ENCODE assay signal across 8 mouse cellular contexts in the genomic region with DNA sequence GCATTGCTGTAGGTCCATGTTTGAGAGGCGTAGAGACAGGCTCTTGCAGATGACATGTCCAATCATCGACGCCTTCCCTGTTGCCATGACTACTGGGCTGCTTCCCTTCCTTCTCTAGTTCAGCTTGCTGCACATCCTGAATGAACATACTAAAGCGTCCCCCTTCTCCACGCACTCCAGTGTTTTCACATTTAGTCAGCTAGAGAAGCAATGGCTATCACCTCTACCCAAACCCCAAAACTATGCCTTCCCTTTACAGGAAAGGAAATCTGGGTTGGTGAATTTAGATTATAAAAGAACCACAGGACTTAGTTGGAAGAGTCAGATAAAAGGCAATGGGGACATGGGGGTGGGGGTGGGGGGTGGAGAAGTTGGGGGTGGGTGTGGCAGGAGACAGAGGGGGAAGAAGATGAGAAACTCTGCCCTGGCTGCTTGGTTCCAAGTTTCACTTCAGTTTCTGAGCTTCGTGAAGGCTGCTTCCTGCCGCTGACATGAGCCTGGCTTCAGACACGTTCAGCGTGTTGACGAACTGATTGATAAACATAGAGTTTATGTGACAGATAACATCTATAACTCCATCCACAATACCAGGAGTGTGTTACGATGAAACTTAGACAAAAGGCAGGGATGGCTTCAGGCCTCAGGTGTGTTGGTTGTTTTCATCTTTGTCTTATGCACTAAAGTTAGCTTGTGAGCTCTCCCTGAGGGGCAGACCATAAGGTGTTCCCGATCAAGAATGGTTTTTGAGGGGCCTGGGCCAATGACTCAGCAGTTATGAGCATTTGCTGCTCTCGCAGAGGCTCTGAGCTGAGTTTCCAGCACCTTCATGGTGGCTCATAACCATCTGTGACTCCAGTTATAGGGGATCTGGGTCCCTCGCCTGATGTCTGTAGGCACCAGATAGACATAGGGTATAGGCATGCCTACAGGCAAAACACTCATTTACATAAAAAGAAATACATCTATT. TPM values are rescaled to one million over a fixed set of nuclear protein-coding genes. Genes with fewer than 3 reads are reported as not detected.
DNase-seq lines count a peak whose midpoint lies in the region; ATAC-seq lines count a peak whose summit lies in the region.

No protein-coding gene starts in this region.

- ATAC-seq in kidney, embryonic 15.5 days (replicated peaks; ENCODE audit: low FRiP score), result peak; percentile 40; the same call in 1 of the 2 replicates
- peak; percentile 51 for ATAC-seq in heart, embryonic 16.5 days (replicated peaks; ENCODE audit: extremely low read depth, insufficient read depth, low FRiP score)

- no peak for DNase-seq in kidney, adult 18-20 months
- peak; percentile 63 for DNase-seq in embryo, embryonic 10.5 days (ENCODE audit: low spot score)
- peak; percentile 51 to 66 for DNase-seq in left cerebral cortex, adult 18-20 months (ENCODE audit: low spot score in 2 of 2)
- peak; percentile 72 for DNase-seq in lung, postnatal 36 days
- peak; percentile 72 for DNase-seq in right cerebral cortex, postnatal 14 days
- no peak for DNase-seq in adipocyte (ENCODE audit: low spot score)

- H3K9ac ChIP-seq in kidney, embryonic 15.5 days, result no peak overlapping the region
- 0 out of 2 replicates have a peak overlapping the region, but pooled peaks have one; percentile 22 for H3K9ac ChIP-seq in heart, embryonic 16.5 days (ENCODE audit: low read length)

- no peak overlapping the region for H3K4me3 ChIP-seq in kidney, embryonic 15.5 days (replicated peaks)
- H3K4me3 ChIP-seq in heart, embryonic 16.5 days (ENCODE audit: low read length), result no peak overlapping the region

- peaks cover 27% of the 10 kb centered on the region for H3K4me1 ChIP-seq in kidney, embryonic 15.5 days
- peaks cover 47% of the 10 kb centered on the region for H3K4me1 ChIP-seq in heart, embryonic 16.5 days (ENCODE audit: control insufficient read depth, insufficient read depth, low read length)

- WGBS in kidney, embryonic 15.5 days, result 70% methylated on average over 14 of the region's 14 CpGs
- WGBS in heart, embryonic 16.5 days, result 34% methylated on average over 14 of the region's 14 CpGs

- no peak overlapping the region for H3K4me2 ChIP-seq in kidney, embryonic 15.5 days
- H3K4me2 ChIP-seq in heart, embryonic 16.5 days (ENCODE audit: low read depth, low read length), result peak overlapping the region; percentile 20; the same call in 1 of the 2 replicates

- no peak overlapping the region; the same call in 1 of the 2 replicates for H3K27ac ChIP-seq in kidney, embryonic 15.5 days
- H3K27ac ChIP-seq in heart, embryonic 16.5 days (ENCODE audit: low read length), result peak overlapping the region; percentile 46

- no peaks in the 10 kb centered on the region for H3K36me3 ChIP-seq in kidney, embryonic 15.5 days
- 0 out of 2 replicates have a peak, but pooled peaks cover 3% of the 10 kb centered on the region for H3K36me3 ChIP-seq in heart, embryonic 16.5 days (ENCODE audit: control insufficient read depth, insufficient read depth)

- H3K9me3 ChIP-seq in kidney, embryonic 15.5 days (replicated peaks), result no peaks in the 10 kb centered on the region
- H3K9me3 ChIP-seq in heart, embryonic 16.5 days (replicated peaks; ENCODE audit: control insufficient read depth, low read length), result no peaks in the 10 kb centered on the region

- no peaks in the 10 kb centered on the region for H3K27me3 ChIP-seq in kidney, embryonic 15.5 days
- H3K27me3 ChIP-seq in heart, embryonic 16.5 days (ENCODE audit: control insufficient read depth, insufficient read depth, low read length), result no peaks in the 10 kb centered on the region

RNA-seq across cellular contexts. Expression of a gene that starts 28.1 kb away (rescaled TPM):
- polyA plus RNA-seq in kidney, embryonic 15.5 days (2015; fragmentation: Nextera tagmentation; extraction: Ambion mirVana), result 9.2 and 9.8 TPM in 2 replicates
- polyA plus RNA-seq in heart, embryonic 16.5 days (2015; fragmentation: Nextera tagmentation; extraction: Ambion mirVana), result 17.3 and 22.8 TPM in 2 replicates
- total RNA-seq in left cerebral cortex, adult 18-20 months (2021), result 1 to 10 TPM; 3.5 to 4.5 TPM

RNA-seq across cellular contexts. Expression of a gene that starts 34.9 kb away (rescaled TPM):
- 111 and 113 TPM in 2 replicates for polyA plus RNA-seq in kidney, embryonic 15.5 days (2015; fragmentation: Nextera tagmentation; extraction: Ambion mirVana)
- polyA plus RNA-seq in heart, embryonic 16.5 days (2015; fragmentation: Nextera tagmentation; extraction: Ambion mirVana), result 115 and 120 TPM in 2 replicates
- total RNA-seq in left cerebral cortex, adult 18-20 months (2021), result 10 to 100 TPM; 74.2 to 75.0 TPM

Comparison
In these comparisons a context has a peak if more than half of its experiments do, and no peak if none do; other contexts are left out.
1. DNase-seq: peak in embryo, embryonic 10.5 days (single experiment), left cerebral cortex, adult 18-20 months (2 of 2), lung, postnatal 36 days (single experiment) and right cerebral cortex, postnatal 14 days (single experiment); none in kidney, adult 18-20 months (single experiment) and adipocyte (single experiment).